Mouse (Mus musculus) kidney, adult 10 weeks (tissue): Measurements from ENCODE around the gene Gm17571. TPM values are rescaled to one million over a fixed set of nuclear protein-coding genes. Genes with fewer than 3 reads are reported as not detected.

Source experiments
- polyA plus RNA-seq: library from polyadenylated mRNA; stranded (reverse); fragments of 350-450 nt; fragmentation: Illumina TruSeq; extraction: RNeasy Lipid Tissue Mini Kit (QIAGEN cat#74804); gene quantifications from one replicate; pipeline ENCODE4 v1.2.3, GENCODE M21; 2014; ENCODE audit warnings: low read depth, low replicate concordance

Gm17571 gene
- not detected for polyA plus RNA-seq

DNA sequence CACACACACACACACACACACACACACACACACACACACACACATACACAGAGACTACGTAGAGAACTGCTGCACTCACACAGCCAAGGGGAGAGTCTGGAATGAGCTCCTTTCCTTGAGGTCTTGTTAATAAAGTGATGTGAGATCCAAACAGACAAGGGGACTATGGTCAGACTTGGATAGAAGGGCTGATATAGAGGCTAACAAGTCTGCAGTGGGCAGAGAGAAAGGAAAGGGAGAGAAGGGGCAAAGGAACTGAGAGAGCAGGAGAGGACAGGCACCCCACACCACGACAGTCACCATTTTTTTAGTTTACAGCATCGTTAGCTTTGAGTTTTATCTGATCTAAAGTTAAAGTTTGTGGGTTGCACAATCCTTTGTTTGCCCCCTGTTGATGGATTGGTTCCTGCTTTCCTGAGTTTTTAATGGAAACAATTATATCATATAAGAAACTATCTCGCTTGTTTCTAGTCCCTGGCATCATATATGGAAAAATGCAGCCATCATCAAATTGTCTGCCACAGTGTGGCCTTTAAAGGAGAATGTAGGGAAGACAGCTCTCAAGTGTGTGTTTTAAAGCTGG, at the start of gene Gm17571:
Gm17571 (minus strand) TSS at position 51 of the 583 bp plus-strand sequence.

Other genes starting within 250 kb of the Gm17571 start
- 26.4 TPM for gene Jrkl, start 200.9 kb downstream of the Gm17571 start, polyA plus RNA-seq
- gene Ccdc82, start 199.8 kb downstream of the Gm17571 start, polyA plus RNA-seq, result 29.8 TPM
- gene Maml2, start 148.8 kb downstream of the Gm17571 start, polyA plus RNA-seq, result 5.6 TPM